Mouse (Mus musculus): ENCODE measurements at regions not wholly inside any gene's neighbourhood (a gene's known extent, or its start where the extent isn't known, plus 50 kb on each side); places are given as distances from the start of the nearest gene placed in this dataset.

DNA sequence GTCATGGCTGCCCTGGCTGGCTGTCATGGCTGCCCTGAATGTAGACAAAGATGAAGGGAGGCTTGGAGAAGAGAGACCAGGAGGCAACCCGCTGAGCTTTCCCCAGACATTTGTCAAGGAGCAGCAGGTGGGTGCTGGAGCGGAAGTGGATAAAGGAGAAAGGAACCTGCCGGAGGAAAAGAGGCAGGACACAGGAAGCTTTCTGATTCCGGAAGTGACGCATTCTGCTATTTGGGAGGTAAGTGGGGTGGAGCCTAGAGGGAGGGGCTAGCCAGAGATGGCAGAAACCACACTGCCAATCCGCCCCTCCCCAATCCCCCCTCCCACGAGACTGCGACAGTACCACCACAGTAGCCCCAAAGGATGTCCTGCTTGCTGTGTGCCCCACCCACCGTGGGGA, 80.1 kb downstream of the Gm572 start:
- no peak for DNase-seq (ENCODE audit: low read depth)

DNA sequence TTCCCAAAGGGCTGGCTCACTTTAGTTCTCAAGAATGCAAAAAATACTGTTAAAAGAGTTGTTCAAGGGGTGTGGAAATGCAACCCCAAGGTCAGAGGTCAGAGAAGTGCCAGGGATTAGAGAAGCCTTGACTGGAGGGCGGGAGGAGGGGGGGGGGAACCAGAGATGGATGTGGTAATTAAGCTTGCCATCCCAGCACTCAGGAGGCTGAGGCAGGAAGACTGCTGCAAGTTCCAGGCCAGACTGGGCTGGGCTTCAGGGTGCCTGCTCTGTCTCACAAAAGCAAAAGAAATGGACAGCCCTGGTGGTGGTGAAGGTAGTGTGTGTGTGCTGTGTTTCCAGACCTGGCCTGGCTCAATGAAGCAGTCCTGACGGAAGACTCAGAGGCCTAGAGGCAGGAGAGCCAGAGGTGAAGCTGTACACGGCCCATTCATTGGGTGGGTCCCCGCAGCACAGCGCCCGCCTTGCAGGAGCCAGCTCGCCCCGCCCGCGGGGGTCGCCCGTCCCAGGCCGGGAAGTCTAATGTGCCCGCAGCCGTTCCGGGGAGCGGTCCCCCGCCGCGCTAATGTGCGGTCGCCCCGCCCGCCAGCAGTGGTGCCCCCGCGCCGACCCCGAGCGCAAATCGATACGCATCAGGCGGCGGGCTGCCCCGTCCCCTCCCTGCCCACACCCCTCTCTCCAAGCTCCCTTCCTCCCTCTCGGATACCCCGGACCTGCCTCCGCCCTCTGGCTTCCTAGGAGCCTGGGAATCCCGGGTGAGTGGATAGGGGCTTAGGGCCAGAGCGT, 80.1 kb upstream of the Casz1 start:
- DNase-seq (ENCODE audit: low read depth) = no peak

DNA sequence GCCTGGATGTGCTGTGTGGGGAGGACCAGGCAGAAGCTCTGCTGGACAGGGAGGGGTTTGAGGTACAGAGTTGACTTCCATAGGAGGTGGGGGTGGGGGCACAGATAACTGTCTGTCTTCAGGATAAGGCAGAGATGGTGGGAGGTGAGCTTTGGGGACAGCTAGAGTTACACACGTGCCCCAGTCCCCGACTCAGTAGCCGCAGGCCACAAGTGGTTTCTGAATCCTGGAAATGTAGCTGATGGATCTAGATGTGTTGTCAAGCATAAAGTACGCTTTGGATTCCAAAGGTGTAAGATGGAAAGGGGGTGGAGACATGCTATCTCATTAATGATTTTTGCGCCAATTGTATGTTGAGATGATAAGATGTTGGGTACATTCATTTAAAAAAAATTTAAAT, 75.4 kb upstream of the Casz1 start:
- no peak for DNase-seq (ENCODE audit: low read depth)

DNA sequence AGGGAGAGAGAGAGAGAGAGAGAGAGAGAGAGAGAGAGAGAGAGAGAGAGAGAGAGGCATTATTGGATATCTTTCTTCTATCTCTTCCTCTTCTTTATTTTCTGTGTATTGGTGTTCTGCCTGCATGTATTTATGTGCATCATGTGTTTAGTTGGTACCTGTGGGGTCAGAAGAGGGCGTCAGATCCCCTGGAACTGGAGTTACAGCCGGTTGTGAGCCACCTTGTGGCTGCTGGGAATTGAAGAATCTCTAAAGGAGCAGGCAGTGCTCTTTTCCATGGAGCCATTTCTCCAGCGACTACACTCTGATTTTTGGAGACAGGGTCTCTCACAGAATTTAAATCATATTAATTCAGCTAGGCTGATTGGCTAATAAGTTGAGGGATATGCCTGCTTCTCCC, 72.6 kb upstream of the Casz1 start:
- no peak for DNase-seq (ENCODE audit: low read depth)

DNA sequence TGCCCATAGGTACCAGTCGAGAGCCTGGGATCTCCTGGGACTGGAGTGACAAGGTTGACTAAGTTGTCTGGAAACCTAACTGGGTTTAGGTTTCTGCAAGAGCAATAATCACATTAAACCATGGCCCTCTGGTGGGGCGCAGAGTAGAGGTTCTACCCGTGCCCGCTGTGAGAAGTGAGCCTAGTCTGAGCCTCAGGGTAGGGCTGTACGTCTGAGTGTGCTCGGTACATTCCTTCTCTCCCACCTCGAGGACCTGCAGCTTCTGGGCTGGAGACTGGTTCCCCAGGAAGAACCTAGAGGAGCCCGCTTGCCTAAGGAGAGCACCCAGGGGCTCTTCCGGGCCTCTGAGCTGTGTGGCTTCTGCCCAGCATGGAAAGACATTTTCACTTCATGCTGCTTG, 70.2 kb upstream of the Casz1 start:
- DNase-seq (ENCODE audit: low read depth) = no peak

DNA sequence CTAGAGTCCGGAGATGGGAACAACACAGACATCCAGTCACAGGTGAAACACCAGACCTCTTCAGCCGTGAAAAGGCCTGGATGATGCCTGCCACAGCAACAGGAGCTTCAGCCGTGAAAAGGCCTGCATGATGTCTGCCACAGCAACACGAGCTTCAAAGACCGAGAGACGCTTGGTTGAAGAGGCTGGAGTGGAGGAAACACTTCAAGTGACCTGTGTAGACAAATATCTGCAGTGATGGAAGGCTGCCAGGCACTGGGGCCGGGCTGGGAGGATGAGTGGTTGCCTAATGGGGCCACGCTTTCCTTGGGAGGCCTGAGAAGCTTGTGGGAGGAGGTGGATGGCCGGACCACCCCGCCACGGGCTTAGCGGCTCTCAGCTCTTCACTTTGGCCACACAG, 69.7 kb upstream of the Casz1 start:
- DNase-seq (ENCODE audit: low read depth) = peak; percentile 24

DNA sequence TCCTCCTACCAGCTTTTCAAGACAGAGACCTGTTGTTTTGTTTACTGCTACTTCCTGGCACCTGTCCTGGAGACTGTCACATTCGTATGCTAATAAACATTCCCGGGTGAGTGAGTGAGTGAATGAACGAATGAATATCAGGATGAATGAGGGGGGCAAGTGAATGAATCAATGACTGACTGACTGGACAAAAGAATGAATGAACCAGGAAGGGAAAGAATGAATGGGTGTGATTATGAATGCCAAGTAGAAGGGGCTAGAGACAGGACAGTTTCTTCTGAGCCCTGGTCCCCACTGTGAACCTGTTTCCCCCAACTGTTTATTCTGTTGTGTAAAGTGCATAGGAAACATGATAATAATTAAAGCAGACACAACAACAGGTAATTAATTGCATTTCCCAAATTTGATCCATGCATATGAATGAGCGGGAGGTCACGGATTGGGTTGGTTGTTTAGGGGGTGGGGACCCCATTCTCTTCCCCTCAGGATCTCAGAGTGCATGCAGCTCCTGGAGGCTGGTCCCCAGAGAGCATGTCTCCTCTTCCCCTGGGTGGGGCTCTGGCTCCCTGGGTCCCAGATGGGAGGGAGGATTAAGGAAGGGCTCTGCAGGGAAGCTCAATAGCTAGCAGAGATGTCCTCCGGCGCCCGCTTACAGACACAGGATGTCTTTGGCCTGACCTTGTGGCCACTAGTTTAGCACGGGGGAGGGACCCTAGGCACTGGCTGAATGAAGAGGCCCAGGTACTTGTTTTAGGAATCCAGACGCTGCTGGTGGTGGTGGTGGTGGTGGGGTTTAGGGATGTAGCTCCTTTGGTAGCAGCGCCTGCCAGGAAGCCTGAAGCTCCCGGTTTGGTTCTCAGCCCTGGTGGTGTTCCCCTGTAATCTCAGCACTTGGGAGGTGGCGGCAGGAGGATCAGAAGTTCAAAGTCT, 65.4 kb upstream of the Casz1 start:
- no peak for DNase-seq (ENCODE audit: low read depth)

DNA sequence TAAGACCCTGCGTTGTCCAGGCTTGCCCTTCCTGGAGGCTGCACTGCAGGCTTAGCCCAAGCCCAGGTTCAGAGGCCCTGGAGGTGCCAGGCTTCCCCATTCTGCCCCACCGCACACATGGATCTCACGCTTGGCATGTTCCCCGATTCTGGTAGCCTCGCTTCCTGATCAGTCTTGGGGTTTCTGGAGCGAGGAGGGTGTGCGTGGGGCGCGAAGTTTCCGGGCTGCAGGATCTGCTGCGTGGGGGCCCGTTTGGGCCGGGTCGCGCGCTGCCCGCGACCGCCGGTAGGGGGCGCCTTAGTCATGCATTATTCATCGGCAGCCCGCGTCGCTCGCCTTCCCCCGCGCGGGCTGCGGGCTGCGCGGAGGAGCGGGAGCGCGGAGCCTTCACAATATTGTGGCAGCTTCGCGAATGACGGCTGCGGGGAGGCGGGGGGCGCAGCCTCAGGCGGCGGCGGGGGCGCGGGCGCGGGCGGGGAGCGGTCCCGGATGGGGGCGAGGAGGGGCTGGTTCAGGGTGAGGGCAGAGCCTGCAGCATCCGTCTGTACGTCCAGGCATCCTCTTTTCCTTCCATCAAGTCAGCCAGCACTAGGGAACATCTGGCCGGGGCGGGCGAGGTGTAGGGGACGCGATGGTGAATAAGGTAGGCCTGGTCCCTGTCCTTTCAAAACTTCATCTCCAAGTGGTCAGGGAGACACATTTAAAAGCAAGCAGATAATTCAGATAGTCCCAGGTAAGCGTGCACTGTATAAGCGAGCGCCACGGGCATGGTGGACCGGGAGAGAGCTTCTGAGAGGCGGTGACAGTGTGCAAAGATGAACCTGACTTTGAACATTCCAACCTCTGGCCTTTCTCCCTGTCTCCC, 61.4 kb upstream of the Casz1 start:
- DNase-seq (ENCODE audit: low read depth) = peak; percentile 78

DNA sequence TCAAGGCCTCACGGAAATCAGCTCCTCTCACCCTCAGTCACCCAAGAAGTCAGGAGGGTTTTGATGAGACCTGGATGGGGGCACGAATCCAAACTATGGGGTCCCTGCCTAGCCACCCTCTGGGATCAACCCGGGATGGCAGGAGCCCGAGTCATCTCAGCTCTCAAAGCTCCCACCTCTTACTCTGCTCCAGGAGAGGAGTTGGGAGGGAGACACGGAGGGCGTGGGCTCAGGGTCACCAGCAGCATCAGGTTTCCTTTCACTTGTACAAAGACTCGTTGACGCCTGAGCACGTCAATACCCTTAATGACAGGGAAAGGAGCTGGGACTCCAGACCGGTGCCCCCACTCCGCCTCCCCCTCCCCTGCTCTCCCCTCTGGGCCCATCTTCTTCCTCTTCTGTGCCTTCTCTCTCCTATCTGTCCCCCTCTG, 60.8 kb upstream of the Casz1 start:
- no peak for DNase-seq (ENCODE audit: low read depth)

DNA sequence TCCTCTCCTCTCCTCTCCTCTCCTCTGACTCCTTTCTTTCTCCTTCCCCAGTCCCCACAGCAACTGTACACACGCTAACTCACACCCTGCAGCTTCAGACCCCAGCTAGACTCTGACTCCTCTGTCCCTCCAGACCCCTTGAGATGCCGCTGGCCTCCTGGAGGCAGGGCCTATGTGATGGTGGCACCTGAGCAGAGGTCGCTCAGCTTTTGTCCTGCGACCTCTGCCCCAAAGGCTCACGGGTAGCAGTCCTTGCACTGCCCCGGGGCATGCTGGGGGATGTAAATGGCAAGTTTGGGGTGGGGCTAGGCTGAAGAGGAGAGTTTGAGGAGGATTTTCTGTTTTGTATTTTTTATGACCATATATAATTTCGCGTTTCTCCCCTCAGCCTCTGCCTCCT, 60.2 kb upstream of the Casz1 start:
- DNase-seq (ENCODE audit: low read depth) = no peak

DNA sequence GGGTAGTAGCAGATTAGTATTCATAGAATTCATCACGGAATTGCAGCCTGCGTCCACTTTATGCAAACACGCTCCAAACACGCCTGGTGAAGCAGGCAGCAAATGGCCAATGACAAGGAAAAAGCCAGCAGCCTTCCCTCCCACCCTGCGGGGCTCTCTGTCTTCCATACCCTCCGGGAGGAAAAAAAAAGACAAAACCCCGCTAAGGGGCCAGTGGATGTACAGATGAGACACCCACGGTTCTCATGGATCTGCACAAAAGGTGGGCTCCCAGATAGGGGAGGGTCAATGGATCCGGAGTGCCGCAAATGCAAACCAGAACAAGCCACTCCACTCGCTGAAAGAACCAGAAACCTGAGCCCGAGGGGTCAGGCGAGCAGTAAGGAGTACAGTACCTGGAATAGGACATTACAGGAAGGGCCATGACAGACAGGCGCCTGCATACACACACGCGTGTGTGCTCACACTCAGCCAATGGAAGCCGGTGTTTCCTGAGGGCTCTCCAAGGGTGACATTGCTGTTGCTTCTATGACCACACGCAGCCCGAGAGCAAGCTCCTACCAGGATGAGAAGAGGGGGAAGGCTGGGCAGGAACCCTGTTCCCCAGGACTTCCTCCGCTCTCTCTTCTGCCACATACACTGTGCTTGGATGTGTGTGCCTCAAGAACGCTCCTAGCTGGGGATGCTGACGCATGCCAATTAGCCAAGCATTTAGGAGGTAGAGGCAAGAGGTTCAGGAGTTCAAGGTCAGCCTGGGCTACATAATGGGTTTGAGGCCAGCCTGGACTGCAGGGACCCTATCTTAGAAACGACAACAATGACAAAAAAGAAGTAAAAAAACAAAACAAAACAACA, 57.5 kb upstream of the Casz1 start:
- DNase-seq (ENCODE audit: low read depth) = no peak

DNA sequence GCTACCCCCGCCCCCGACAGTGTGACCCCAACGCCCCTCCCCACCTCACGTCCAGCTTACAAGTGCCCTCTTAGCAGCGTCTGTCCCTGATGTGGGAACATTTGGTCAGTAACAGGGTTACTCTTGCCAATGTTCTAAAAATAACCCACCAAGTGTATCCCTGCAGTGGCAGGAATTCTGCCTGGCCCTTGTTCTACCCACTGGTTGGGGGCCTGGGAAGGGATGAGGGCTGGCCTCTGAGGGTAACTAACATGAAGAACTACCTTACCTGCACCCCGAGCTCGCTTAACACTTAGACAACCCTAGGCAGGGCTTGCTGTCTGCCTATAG, 56.9 kb upstream of the Casz1 start:
- DNase-seq (ENCODE audit: low read depth) = no peak

DNA sequence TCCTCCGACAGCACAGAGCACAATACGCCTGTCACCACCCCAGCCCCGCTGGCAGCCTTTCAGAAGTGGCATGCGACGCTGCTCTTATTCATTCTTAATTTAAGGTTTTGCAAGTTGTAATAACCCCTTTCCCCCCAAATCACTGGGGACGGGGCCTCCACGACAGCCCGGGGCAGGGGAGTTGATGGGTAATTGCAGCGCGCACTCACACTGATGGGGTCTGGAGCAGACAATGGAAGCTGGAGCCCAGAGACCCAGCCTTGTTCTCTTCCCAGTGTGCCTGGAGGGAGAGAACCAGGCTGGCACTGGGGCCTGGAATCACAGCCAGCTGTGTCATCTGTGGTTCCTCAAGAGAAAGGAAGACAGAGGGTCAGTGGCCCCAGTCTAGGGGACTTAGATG, 54.2 kb upstream of the Casz1 start:
- no peak for DNase-seq (ENCODE audit: low read depth)

DNA sequence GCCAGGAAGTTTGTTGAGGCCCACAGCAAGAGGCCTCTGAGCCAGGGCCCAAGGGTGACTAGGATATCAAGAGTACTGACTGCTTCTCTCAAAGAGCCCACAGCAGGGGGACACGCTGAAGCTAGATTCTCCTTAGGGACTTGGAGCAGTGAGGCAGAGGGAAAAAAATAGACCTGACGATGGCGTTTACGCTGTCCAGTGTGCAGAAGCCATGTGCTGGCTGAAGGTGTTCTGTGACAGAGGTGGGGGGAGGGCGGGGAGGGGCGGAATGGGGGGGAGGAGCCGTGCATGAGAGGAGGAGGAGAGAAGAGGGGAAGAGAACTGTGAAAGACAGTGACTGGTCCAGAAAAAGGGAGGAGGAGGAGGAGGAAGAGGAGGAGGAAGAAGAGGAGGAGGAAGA, 52.6 kb upstream of the Casz1 start:
- no peak for DNase-seq (ENCODE audit: low read depth)

DNA sequence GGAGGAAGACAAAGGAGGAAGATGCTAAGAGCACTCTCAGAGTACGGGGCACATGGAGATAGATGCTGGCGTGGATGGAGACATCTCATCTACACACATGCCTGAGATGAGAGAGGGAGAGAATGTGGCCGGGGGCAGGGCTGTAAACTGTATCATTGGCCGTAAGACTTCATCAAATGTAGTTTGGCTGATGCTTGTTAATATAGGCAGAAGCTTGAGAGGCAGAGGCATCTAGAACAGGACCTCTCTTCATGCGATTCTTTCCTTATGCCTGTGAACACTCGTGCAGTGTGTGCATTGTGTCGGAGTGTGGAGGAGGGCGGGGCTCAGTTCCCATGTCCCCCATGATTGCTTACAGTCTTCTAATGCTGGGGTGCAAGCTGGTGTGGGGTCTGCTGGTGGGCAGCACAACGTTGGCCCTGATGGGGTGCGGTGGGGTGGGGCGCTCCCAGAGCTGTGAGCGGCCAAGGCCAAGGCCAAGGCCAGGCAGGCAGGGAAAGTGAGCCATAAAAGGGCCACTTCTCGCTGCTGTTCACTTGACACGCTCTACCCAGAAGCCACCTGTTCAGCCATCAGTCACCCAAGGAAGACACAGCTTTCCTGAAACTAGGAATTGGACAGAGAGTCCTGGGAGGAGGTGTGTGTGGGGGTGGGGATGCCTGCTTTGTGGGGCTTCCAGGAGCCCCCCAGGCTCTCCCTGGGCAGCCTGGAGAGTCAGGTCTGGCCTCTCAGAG, 51.7 kb upstream of the Casz1 start:
- no peak for DNase-seq (ENCODE audit: low read depth)

DNA sequence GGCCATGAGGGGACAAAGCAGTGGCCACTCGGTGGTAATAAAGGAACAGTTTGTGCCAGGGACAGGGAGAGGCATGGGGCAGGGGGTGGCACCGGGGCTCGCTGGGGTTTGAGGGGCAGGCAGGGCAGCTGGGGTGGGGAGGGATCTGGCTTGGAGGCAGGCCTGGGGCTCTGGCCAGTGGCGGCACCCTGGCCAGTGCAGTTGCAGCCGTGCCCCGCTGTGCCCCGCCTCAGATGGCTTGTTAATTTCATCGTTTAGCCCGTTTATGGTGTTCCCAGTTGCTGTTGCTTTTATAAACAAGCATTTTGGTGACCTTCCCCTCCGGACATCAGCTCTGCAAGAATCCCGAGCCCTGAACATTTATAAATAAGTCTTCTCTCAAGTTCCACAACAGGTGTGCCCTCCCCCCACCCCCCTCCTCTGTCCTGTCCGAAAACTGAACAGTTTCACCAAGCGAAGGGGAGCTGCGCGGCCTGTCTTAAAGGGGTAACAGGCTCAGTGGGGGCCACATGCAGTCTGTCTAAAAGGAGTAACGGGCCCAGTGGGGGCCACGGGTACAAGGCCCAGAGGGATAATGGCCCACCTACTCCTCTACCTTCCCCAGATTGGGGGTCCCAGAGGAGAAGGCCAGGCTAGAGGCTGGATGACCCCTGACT, 51.0 kb upstream of the Casz1 start:
- no peak for DNase-seq (ENCODE audit: low read depth)

DNA sequence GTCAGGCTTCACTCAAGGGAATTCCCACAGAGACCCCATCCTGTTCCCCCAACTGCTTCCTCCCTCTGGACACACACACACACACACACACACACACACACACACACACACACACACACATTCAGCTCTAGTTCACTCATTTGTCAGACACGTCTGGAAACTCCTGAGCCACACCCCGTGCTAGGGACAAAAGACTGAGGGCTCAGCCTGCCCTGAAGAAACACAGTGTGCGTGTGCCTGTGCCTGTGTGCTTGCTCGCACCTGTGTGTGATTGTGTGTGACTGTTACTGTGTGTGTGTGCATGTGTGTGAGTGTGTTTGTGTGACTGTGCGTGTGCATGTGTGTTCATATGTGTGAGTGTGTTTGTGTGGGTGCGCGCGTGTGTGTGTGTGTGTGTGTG, 50.4 kb upstream of the Casz1 start:
- DNase-seq (ENCODE audit: low read depth) = no peak
